Mouse (Mus musculus) gastrocnemius, adult 18-20 months (tissue): ENCODE results near the gene Mtr. TPM values are rescaled to one million over a fixed set of nuclear protein-coding genes. Genes with fewer than 3 reads are reported as not detected.
"Not testable (repeated sequence)": the region's sequence is repeated elsewhere in the genome, so short reads cannot be mapped to it uniquely, and the experiment has no call there.

ENCODE experiments used
- DNase-seq: peaks from one replicate; pipeline ENCODE4 v3.0.0; 2021; ENCODE audit warnings: low spot score
- total RNA-seq, 2 experiments: library from RNA; stranded (reverse); gene quantifications; 2 replicates each; pipeline ENCODE4 v1.2.3; 2021

Gene Mtr
- total RNA-seq, 2 experiments from 2014 or later: 13.1 to 15.7 TPM

DNA sequence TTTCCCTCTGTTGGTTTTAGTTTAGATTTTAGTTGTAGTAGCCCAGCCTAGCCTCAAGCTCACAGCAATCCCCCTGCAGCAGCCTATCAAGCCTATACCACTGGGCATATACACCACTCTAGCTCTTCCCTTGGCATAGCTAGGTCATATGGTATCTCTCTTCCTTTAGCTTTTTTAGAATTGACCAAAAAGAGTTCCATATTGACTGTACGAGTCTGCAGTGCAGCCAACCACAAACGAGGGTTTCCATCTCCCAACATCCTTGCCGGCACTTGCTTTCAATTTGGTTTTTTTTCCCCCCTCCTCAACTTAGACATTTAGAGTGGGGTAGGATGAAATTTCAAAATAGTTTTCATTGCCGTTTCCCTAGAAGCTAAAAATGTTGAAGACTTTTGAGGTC is 95.5 kb downstream of the Mtr start:
- DNase-seq: no peak

DNA sequence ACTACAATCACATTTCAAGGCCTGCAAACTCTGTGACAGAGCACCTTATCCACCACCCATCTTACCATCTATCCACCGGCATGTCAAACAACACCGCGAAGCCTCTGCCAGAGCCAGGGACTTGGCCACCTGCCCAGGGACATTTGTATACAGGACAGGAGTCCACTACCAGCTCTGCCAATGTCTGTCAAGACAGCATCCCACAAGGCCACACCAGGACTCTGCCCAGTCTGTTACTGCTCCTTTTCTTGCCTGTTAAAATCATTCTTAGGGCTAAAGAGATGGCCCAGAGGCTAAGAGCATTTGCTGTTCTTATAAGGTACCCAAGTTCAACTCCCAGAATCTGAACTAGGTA is 97.8 kb downstream of the Mtr start:
- peak; percentile 15 for DNase-seq

DNA sequence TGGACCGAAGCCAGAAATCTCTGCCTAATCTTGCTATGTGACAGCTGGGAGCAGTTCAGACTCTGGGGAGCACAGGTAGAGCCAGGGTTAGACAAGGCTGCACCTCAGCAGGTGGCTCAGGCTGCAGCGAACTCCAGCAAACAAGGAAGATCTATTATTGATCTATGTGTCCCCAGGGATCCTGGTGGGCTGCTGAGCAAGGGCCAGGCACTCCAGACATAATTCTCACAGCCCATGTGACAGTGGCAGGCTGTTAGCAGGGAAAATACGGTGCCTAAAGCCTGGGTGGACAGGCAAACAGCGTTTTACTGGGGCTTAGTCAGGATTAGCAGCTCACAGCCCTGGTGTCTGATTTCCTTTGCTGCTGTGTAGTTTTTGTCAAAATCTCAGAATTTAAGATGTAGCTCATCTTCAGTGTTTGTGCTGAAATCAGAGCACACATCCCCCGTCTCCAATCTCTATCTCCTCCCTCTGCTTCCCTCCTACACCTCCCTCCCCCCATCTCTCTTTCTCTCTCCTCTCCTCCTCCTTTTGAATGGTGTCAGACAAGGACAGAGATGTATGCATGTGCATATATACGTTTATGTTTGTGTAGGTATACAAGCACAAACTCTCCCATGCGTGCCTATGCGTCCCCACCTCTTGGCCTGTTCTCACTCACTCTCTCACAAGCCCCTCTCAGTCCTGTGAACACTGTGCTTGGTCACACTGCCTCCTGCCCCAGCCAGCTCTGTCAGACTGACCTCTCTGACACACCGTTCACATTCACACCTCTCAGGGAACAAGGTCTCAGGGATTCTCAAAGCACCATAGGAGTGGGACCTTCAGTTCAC is 98.4 kb downstream of the Mtr start:
- no peak for DNase-seq

- DNase-seq: no peak
These were observed 104.0 kb downstream of the Mtr start for GRCm38 (mm10) chr13:12153922-12154321.

GRCm38 (mm10) chr13:12146918-12147507 is 110.9 kb downstream of the Mtr start:
- DNase-seq: no peak

- no peak for DNase-seq
These were observed 111.5 kb downstream of the Mtr start for GRCm38 (mm10) chr13:12146402-12146801.

GRCm38 (mm10) chr13:12143347-12143746 is 114.6 kb downstream of the Mtr start:
- DNase-seq: no peak

DNA sequence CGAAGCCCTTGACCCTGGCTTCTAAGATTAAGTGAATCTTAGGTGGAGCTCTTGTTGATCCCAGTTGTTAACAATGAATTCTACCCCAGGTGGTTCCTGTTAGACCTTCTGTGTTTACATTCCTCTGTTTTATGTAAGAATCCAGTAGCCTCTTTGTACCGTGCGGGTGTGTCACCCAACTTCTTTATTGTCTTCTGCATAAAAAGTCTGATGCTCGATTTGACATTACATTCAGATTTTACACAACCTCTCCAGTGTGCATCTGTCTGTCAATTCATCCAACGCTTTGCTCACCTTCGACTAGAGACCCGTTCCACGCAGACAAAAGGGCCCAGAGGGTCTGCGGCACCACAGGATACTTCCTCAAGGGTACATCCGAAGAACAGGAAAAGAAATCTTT is 121.5 kb downstream of the Mtr start:
- DNase-seq: not testable (repeated sequence)

DNA sequence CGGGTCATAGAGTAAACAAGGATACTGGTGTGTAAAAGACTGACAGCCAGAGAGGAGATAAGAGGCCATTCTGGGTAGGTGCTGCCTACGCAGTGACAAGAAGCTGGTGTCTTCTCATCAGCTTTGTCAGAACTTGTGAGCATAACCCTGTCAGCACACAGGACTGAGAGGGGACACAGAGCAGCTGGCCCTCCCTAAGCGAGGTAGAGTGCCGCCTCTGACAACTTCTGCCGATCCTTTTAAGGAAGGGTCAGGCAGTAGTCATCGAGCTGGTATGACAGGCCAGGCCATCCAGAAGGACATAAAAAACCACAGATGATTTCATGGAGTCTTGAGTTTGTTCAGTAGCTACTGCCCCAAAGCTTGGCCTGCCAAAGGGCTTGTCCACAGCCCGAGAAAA is 124.4 kb downstream of the Mtr start:
- DNase-seq: no peak

Other genes with a start within 250 kb of the Mtr start
- gene Ryr2, start 151.2 kb downstream of the Mtr start, total RNA-seq: under 1 TPM; 0.16 to 0.45 TPM
- 1,000 to 10,000 TPM; 1,284 to 1,493 TPM for gene Actn2, start 82.6 kb upstream of the Mtr start, total RNA-seq
- gene Heatr1, start 136.9 kb upstream of the Mtr start, total RNA-seq: 10 to 100 TPM; 13.8 to 18.1 TPM
- gene Lgals8, start 206.8 kb upstream of the Mtr start, total RNA-seq: 10 to 100 TPM; 26.0 to 27.1 TPM